17 mouse cellular contexts compared by ENCODE assay signal in genomic region chr4:117633527-117633926, GRCm38 (mm10).
"Had no signal": no experiment of that assay in that cellular context is flagged by ENCODE, and none has a peak within 500 bp of the region (broad histone marks: within the 10 kb centered on the region; RNA-seq: fewer than 3 reads in every experiment).

No protein-coding gene starts in this region.

- H3K27me3 ChIP-seq: liver, embryonic 13.5 days; neural tube, embryonic 12.5 days; neural tube, embryonic 15.5 days; stomach, embryonic 15.5 days had no signal

- H3K9ac ChIP-seq: liver, embryonic 13.5 days; midbrain, embryonic 13.5 days; neural tube, embryonic 12.5 days; neural tube, embryonic 15.5 days; stomach, embryonic 15.5 days had no signal

- H3K27ac ChIP-seq: kidney, postnatal 0 days; liver, embryonic 13.5 days; midbrain, embryonic 13.5 days; neural tube, embryonic 12.5 days; neural tube, embryonic 15.5 days; stomach, embryonic 15.5 days had no signal

- H3K4me3 ChIP-seq: liver, embryonic 13.5 days; midbrain, embryonic 13.5 days; neural tube, embryonic 12.5 days; neural tube, embryonic 15.5 days; stomach, embryonic 15.5 days had no signal

- ATAC-seq: intestine, postnatal 0 days; midbrain, embryonic 13.5 days had no signal

- H3K9me3 ChIP-seq: liver, embryonic 13.5 days; midbrain, embryonic 13.5 days; neural tube, embryonic 12.5 days; neural tube, embryonic 15.5 days; stomach, embryonic 15.5 days had no signal

- H3K4me2 ChIP-seq: liver, embryonic 13.5 days; midbrain, embryonic 13.5 days; neural tube, embryonic 12.5 days; neural tube, embryonic 15.5 days; stomach, embryonic 15.5 days had no signal

- DNase-seq: kidney, adult 8-10 months; liver, embryonic 13.5 days; lung, adult 2 months; lung, postnatal 14 days; right cerebral cortex, adult 18-20 months; right cerebral cortex, postnatal 14 days; right cerebral cortex, postnatal 4 days; spleen, adult 18-20 months; thymus, adult 2 months; thymus, postnatal 14 days; thymus, postnatal 4 days had no signal

- H3K36me3 ChIP-seq: liver, embryonic 13.5 days; midbrain, embryonic 13.5 days; neural tube, embryonic 12.5 days; neural tube, embryonic 15.5 days; stomach, embryonic 15.5 days had no signal
